Mouse (Mus musculus) lung, embryonic 14.5 days (tissue): ENCODE results near the gene Rab11fip4. TPM values are rescaled to one million over a fixed set of nuclear protein-coding genes. Genes with fewer than 3 reads are reported as not detected.

ENCODE experiments used
- ATAC-seq: fragments of 200-750 bp; cut with Nextera tagmentation; 2 replicates; pipeline ENCODE4 v1.8.0; 2017; ENCODE audit warnings: mild to moderate bottlenecking, moderate TSS enrichment, moderate library complexity; ENCODE audit not compliant: insufficient read depth
- DNase-seq: peaks from one replicate; pipeline ENCODE4 v3.0.0-alpha.2; 2015
- H3K27ac ChIP-seq: fragments of 300-500 bp; sonication (generic); 2 replicates; pipeline ENCODE4 v1.5.1; 2014; ENCODE audit warnings: low read depth, mild to moderate bottlenecking, moderate library complexity
- H3K27me3 ChIP-seq: fragments of 300-500 bp; sonication (generic); 2 replicates; pipeline ENCODE4 v1.6.1; 2014; ENCODE audit warnings: low read length, control low read depth; ENCODE audit not compliant: insufficient read depth
- H3K36me3 ChIP-seq: fragments of 300-500 bp; sonication (generic); 2 replicates; pipeline ENCODE4 v1.6.1; 2014; ENCODE audit warnings: control low read depth; ENCODE audit not compliant: insufficient read depth
- H3K4me1 ChIP-seq: fragments of 300-500 bp; sonication (generic); 2 replicates; pipeline ENCODE4 v1.6.1; 2014; ENCODE audit warnings: antibody characterized with exemption, control low read depth; ENCODE audit not compliant: insufficient read depth
- H3K4me2 ChIP-seq: fragments of 300-500 bp; sonication (generic); 2 replicates; pipeline ENCODE4 v1.6.1; 2014; ENCODE audit warnings: mild to moderate bottlenecking
- H3K4me3 ChIP-seq: fragments of 300-500 bp; sonication (generic); 2 replicates; pipeline ENCODE4 v1.5.1; 2014; ENCODE audit warnings: low read depth, low read length
- H3K9ac ChIP-seq: fragments of 300-500 bp; sonication (generic); 2 replicates; pipeline ENCODE4 v1.6.1; 2014
- H3K9me3 ChIP-seq: fragments of 300-500 bp; sonication (generic); 2 replicates; pipeline ENCODE4 v1.6.1; 2016; ENCODE audit warnings: low read depth, low read length, control low read depth
- CTCF ChIP-seq: IDR thresholded peaks from 2 replicates; pipeline ENCODE4 v1.5.1; 2016; ENCODE audit warnings: antibody characterized with exemption, low read depth
- WGBS: fragments of 180-500 bp; shearing (Covaris S2); extraction: QIAGEN DNeasy Blood & Tissue Kit; methylation state at CpG from one replicate; pipeline ENCODE4 v1.1.7; 2014; 5-methylcytosine and 5-hydroxymethylcytosine counted together
- polyA plus RNA-seq: library from polyadenylated mRNA; unstranded; fragments of >200 nt; fragmentation: Nextera tagmentation; extraction: Ambion mirVana; gene quantifications from 2 replicates; pipeline ENCODE4 v1.2.1, GENCODE M21; 2014

Gene Rab11fip4
- polyA plus RNA-seq, 1 experiment from 2014 or later: 2.3 TPM

GRCm38 (mm10) chr11:79710868-79711765 is 120.1 kb downstream of the Rab11fip4 start:
- no peaks in the 10 kb centered on the region for H3K36me3 ChIP-seq
- peak overlapping the region; percentile 44 for H3K27ac ChIP-seq
- no peaks in the 10 kb centered on the region for H3K9me3 ChIP-seq
- peaks cover 38% of the 10 kb centered on the region for H3K27me3 ChIP-seq
- under 1% methylated on average over 104 of the region's 106 CpGs for WGBS
- ATAC-seq (peak; percentile 92), DNase-seq (peak; percentile 91)
- TF ChIP-seq CTCF: peak; percentile 67
- peak overlapping the region; percentile 71 for H3K4me3 ChIP-seq
- H3K9ac ChIP-seq: peak overlapping the region; percentile 69
- peak overlapping the region; percentile 100 for H3K4me2 ChIP-seq
- H3K4me1 ChIP-seq: peaks cover 8% of the 10 kb centered on the region; the same call in 1 of the 2 replicates

DNA sequence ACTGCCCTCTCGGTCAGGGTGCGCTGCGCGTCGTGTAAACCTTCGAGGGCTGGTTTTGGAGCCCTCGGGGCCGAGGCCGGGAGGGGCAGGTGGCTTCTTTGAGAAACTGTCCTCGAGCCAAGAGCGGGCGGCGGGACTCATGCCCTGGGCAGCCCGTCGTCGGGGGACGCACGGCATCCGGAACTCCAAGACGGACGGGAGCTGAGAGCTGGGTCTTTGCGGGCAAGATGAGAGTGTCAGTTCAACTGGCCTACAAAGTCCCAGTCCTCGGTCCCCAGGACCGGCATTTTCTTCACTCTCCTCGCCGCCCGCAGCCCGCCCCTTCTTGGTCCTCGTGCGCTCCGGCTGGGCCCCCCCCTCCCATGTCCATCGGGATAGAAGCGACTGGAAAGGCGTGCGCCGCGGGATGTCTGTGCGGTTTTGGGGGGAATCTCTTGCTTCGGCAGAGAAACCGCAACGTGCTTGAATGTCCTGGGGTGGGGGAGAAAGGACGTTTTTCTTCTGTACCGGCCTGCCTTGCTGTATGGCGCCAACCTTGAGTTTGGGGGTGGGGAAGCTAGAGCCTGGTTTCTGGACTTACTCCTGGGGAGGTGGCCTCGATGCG is 120.9 kb downstream of the Rab11fip4 start:
- TF ChIP-seq CTCF: no peak
- Histone ChIP-seq H3K9me3 (no peaks in the 10 kb centered on the region), H3K27me3 (peaks cover 38% of the 10 kb centered on the region), H3K4me3 (peak overlapping the region; percentile 71), H3K4me1 (peaks cover 12% of the 10 kb centered on the region; the same call in 1 of the 2 replicates), H3K36me3 (no peaks in the 10 kb centered on the region), H3K9ac (peak overlapping the region; percentile 69), H3K4me2 (peak overlapping the region; percentile 100), H3K27ac (no peak overlapping the region)
- DNase-seq (peak; percentile 50), ATAC-seq (no peak)
- WGBS: 1% methylated on average over 46 of the region's 46 CpGs

- H3K27me3 ChIP-seq: peaks cover 38% of the 10 kb centered on the region
- 49% methylated on average over 6 of the region's 6 CpGs for WGBS
- H3K4me3 ChIP-seq: no peak overlapping the region
These were observed 122.2 kb downstream of the Rab11fip4 start for GRCm38 (mm10) chr11:79713184-79713583.

DNA sequence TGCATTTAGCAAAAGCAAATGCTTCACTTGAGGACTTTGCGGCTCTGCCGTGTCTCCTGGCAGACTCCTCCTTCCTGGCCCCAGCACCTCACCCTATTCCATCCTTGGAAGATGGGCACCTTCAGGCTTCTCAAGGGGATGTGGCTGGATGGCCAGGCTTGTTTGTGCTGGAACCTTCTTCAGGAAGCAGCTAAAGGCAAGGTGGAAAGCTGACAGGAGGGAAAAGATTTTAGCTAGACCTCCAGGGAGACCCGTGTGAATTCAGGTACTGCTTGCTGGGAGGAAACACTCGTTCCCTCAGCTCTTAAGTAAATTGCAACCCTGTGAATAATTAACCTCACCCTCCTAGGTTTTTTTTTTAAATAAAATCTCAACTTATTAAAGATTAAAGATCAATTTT is 122.7 kb downstream of the Rab11fip4 start:
- TF ChIP-seq CTCF: no peak
- WGBS: 51% methylated on average over 4 of the region's 4 CpGs
- H3K4me1 ChIP-seq: peaks cover 12% of the 10 kb centered on the region; the same call in 1 of the 2 replicates
- peaks cover 38% of the 10 kb centered on the region for H3K27me3 ChIP-seq
- no peaks in the 10 kb centered on the region for H3K36me3 ChIP-seq
- H3K27ac ChIP-seq: no peak overlapping the region
- ATAC-seq (no peak), DNase-seq (no peak)
- H3K4me3 ChIP-seq: no peak overlapping the region
- H3K9me3 ChIP-seq: no peaks in the 10 kb centered on the region
- no peak overlapping the region for H3K9ac ChIP-seq
- peak overlapping the region; percentile 100; the same call in 1 of the 2 replicates for H3K4me2 ChIP-seq

More at GRCm38 (mm10) chr11:79713184-79713583, 122.2 kb downstream of the Rab11fip4 start:
- no peak overlapping the region for H3K9ac ChIP-seq
- H3K27ac ChIP-seq: no peak overlapping the region
- peak overlapping the region; percentile 100 for H3K4me2 ChIP-seq
- ATAC-seq (no peak), DNase-seq (peak; percentile 37)
- H3K4me1 ChIP-seq: peaks cover 12% of the 10 kb centered on the region; the same call in 1 of the 2 replicates
- TF ChIP-seq CTCF: no peak
- no peaks in the 10 kb centered on the region for H3K36me3 ChIP-seq
- no peaks in the 10 kb centered on the region for H3K9me3 ChIP-seq

- no peak overlapping the region for H3K27ac ChIP-seq
- no peak for TF ChIP-seq CTCF
- no peaks in the 10 kb centered on the region for H3K9me3 ChIP-seq
- WGBS: 56% methylated on average over 13 of the region's 13 CpGs
- no peak overlapping the region for H3K4me3 ChIP-seq
- H3K4me2 ChIP-seq: no peak overlapping the region
- no peak for DNase-seq
- ATAC-seq: no peak
- H3K27me3 ChIP-seq: peaks cover 38% of the 10 kb centered on the region
- no peak overlapping the region for H3K9ac ChIP-seq
- H3K4me1 ChIP-seq: peaks cover 12% of the 10 kb centered on the region; the same call in 1 of the 2 replicates
- no peaks in the 10 kb centered on the region for H3K36me3 ChIP-seq
These were observed 123.2 kb downstream of the Rab11fip4 start for GRCm38 (mm10) chr11:79714082-79714742.

- Histone ChIP-seq H3K27me3 (peaks cover 35% of the 10 kb centered on the region), H3K36me3 (no peaks in the 10 kb centered on the region), H3K4me2 (no peak overlapping the region), H3K4me1 (peaks cover 12% of the 10 kb centered on the region; the same call in 1 of the 2 replicates), H3K4me3 (no peak overlapping the region), H3K9me3 (no peaks in the 10 kb centered on the region), H3K27ac (no peak overlapping the region), H3K9ac (no peak overlapping the region)
- ATAC-seq (no peak), DNase-seq (no peak)
- TF ChIP-seq CTCF: no peak
- 80% methylated on average over 6 of the region's 6 CpGs for WGBS
These were observed 123.7 kb downstream of the Rab11fip4 start for GRCm38 (mm10) chr11:79714743-79715110.
